Mouse (Mus musculus): ENCODE measurements around the gene Bnip1. TPM values are rescaled to one million over a fixed set of nuclear protein-coding genes. Genes with fewer than 3 reads are reported as not detected.

Gene Bnip1
- polyA plus RNA-seq, 2 experiments, result 45.6 to 49.4 TPM

DNA sequence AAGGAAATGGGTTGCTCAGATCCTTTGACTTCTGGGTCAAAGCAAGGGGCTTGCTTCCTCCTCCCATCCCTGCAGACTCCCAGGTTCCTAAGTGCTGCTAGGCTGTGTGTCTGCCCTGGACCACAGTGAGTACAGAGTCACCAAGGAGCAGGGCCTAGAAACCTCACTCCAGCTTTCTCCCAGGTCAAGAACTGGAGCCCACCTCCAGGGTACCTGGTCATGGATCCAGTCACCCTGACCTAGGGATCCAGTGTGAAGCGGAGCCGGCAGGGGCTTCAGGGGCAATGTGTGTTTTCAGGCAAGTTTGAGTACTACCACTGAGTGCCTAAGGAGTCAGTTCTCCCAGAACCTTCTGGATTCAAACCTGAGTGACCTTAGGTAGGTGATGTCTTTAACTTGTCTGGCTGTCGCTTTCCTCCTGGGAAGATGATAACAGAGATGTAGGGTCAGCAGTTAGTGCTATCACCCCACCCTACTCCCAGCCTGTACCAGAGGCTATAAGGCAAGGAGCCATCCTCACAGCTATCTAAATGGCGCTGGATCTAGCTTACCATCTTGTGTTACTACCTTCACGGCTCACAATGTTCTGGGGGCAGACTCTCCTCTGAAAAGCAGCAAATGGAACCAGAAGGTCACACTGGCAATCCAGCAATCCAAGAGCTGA lies 53.6 kb downstream of the Bnip1 start:
- no peaks in the 10 kb centered on the region for H3K9me3 ChIP-seq (ENCODE audit: control insufficient read depth, low read length)
- peaks cover 6% of the 10 kb centered on the region; the same call in 1 of the 2 replicates for H3K4me1 ChIP-seq (ENCODE audit: control insufficient read depth, insufficient read depth, low read length)
- ATAC-seq (ENCODE audit: low FRiP score, low read depth) (no peak), DNase-seq (ENCODE audit: low spot score) (no peak)
- no peak overlapping the region for H3K4me3 ChIP-seq (replicated peaks; ENCODE audit: low read length)
- H3K4me2 ChIP-seq (replicated peaks; ENCODE audit: low read depth, low read length, severe bottlenecking), result no peak overlapping the region
- TF ChIP-seq POLR2A (IDR thresholded peaks at IDR 0.05; ENCODE audit: borderline replicate concordance, extremely low read depth, insufficient read depth, insufficient read length), result no peak
- H3K27me3 ChIP-seq (ENCODE audit: control insufficient read depth, insufficient read depth, low read length), result peaks cover 57% of the 10 kb centered on the region
- H3K36me3 ChIP-seq (ENCODE audit: control insufficient read depth, insufficient read depth, low read length), result no peaks in the 10 kb centered on the region
- H3K27ac ChIP-seq (replicated peaks; ENCODE audit: low read depth, low read length), result no peak overlapping the region
- 76% methylated on average over 5 of the region's 5 CpGs for WGBS
- no peak overlapping the region for H3K9ac ChIP-seq (ENCODE audit: low read depth, low read length, severe bottlenecking)

- H3K4me1 ChIP-seq (ENCODE audit: control insufficient read depth, insufficient read depth, low read length), result peaks cover 6% of the 10 kb centered on the region; the same call in 1 of the 2 replicates
- no peaks in the 10 kb centered on the region for H3K36me3 ChIP-seq (ENCODE audit: control insufficient read depth, insufficient read depth, low read length)
- no peak overlapping the region for H3K9ac ChIP-seq (ENCODE audit: low read depth, low read length, severe bottlenecking)
- H3K4me2 ChIP-seq (replicated peaks; ENCODE audit: low read depth, low read length, severe bottlenecking), result no peak overlapping the region
- no peak overlapping the region for H3K27ac ChIP-seq (replicated peaks; ENCODE audit: low read depth, low read length)
- no peak for DNase-seq (ENCODE audit: low spot score)
- H3K4me3 ChIP-seq (replicated peaks; ENCODE audit: low read length), result no peak overlapping the region
- 49% methylated on average over 9 of the region's 9 CpGs for WGBS
- TF ChIP-seq POLR2A (IDR thresholded peaks at IDR 0.05; ENCODE audit: borderline replicate concordance, extremely low read depth, insufficient read depth, insufficient read length), result no peak
- no peaks in the 10 kb centered on the region for H3K9me3 ChIP-seq (ENCODE audit: control insufficient read depth, low read length)
- peaks cover 64% of the 10 kb centered on the region for H3K27me3 ChIP-seq (ENCODE audit: control insufficient read depth, insufficient read depth, low read length)
- no peak for ATAC-seq (ENCODE audit: low FRiP score, low read depth)
Observed at GRCm38 (mm10) chr17:26834966-26835755, 54.3 kb downstream of the Bnip1 start.

DNA sequence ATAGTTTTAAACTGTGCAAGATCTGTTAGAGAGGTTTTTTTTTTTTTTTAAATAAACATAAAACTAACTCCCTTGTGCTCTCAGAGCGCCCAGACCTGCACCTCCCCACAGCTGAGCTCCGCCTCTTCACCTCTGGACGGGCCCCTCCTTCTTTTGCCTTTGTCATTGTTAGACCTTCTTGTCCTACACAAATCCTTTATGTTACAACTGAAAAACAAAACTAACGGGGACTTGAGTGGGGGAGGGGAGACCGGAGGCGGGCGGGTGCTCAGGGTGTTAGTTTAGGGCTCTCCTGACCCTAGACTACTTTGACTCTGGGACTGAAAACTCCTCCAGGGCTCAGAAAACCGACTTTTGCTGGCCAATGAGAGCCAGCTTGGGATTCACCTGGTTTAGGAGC lies 55.1 kb downstream of the Bnip1 start:
- Histone ChIP-seq H3K4me2 (replicated peaks; ENCODE audit: low read depth, low read length, severe bottlenecking) (no peak overlapping the region), H3K36me3 (ENCODE audit: control insufficient read depth, insufficient read depth, low read length) (no peaks in the 10 kb centered on the region), H3K4me3 (replicated peaks; ENCODE audit: low read length) (no peak overlapping the region), H3K9me3 (ENCODE audit: control insufficient read depth, low read length) (no peaks in the 10 kb centered on the region), H3K27ac (replicated peaks; ENCODE audit: low read depth, low read length) (no peak overlapping the region), H3K4me1 (ENCODE audit: control insufficient read depth, insufficient read depth, low read length) (peaks cover 6% of the 10 kb centered on the region; the same call in 1 of the 2 replicates), H3K9ac (ENCODE audit: low read depth, low read length, severe bottlenecking) (no peak overlapping the region), H3K27me3 (ENCODE audit: control insufficient read depth, insufficient read depth, low read length) (peaks cover 72% of the 10 kb centered on the region)
- ATAC-seq (ENCODE audit: low FRiP score, low read depth) (no peak), DNase-seq (ENCODE audit: low spot score) (no peak)
- WGBS, result 8% methylated on average over 8 of the region's 8 CpGs
- TF ChIP-seq POLR2A (IDR thresholded peaks at IDR 0.05; ENCODE audit: borderline replicate concordance, extremely low read depth, insufficient read depth, insufficient read length), result no peak

DNA sequence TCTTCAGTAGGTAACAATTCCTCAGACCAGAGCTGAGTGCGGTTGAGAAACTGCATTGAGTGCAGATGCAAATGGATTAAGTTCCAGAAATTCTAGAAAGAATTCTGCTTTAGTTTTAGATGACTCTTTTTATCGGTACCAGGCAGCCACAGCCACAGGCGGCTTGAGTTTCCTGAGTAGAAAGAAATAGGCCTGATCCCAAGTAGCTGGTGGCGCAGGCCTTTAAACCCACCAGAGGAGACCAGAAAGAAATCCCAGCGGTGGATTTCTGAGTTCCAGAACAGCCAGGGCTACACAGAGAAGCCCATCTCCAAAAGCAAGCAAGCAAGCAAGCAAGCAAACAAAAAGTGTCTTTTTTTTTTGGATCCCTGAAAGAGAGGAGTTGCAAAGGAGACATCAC lies 55.5 kb downstream of the Bnip1 start:
- Histone ChIP-seq H3K27me3 (ENCODE audit: control insufficient read depth, insufficient read depth, low read length) (peaks cover 76% of the 10 kb centered on the region), H3K4me1 (ENCODE audit: control insufficient read depth, insufficient read depth, low read length) (peaks cover 6% of the 10 kb centered on the region; the same call in 1 of the 2 replicates), H3K4me2 (replicated peaks; ENCODE audit: low read depth, low read length, severe bottlenecking) (no peak overlapping the region), H3K9ac (ENCODE audit: low read depth, low read length, severe bottlenecking) (no peak overlapping the region), H3K9me3 (ENCODE audit: control insufficient read depth, low read length) (no peaks in the 10 kb centered on the region), H3K27ac (replicated peaks; ENCODE audit: low read depth, low read length) (no peak overlapping the region), H3K4me3 (replicated peaks; ENCODE audit: low read length) (no peak overlapping the region), H3K36me3 (ENCODE audit: control insufficient read depth, insufficient read depth, low read length) (no peaks in the 10 kb centered on the region)
- ATAC-seq (ENCODE audit: low FRiP score, low read depth) (no peak), DNase-seq (ENCODE audit: low spot score) (no peak)
- WGBS, result 13% methylated on average over 5 of the region's 5 CpGs
- no peak for TF ChIP-seq POLR2A (IDR thresholded peaks at IDR 0.05; ENCODE audit: borderline replicate concordance, extremely low read depth, insufficient read depth, insufficient read length)

DNA sequence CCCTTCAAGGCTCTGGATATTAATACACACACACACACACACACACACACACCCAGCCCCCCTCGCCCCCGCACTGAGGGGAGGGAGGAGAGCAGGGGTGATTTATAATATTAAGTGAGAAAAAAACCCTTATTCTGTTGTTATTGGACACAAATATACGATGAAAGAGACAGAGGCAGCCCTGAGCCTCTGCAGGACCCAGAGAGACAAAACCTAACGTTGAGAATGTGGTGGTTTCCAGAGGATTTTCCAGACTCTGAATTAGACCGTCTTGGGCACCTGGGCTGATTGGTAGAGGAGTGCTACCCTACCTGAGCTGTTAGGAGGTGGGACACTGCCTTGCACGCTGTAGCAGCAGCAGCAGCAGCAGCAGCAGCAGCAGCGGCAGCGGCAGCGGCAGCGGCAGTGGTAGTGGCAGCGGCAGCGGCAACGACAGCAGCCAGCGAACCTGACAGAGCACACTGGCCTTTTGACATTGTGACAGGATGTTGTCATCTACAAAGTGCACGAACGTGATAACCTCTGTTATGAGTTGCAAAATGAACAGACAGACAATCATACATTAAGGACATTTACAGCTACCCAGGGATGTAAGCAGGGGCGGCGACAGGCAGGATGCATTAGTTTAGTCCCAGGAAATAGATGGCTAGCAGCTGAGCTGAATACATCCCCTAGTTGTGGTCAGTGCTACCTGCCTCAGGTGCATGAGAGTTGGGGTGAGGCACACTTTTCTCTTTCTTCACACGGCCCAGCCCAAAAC lies 56.1 kb downstream of the Bnip1 start:
- no peaks in the 10 kb centered on the region for H3K9me3 ChIP-seq (ENCODE audit: control insufficient read depth, low read length)
- ATAC-seq (ENCODE audit: low FRiP score, low read depth) (no peak), DNase-seq (ENCODE audit: low spot score) (no peak)
- H3K4me1 ChIP-seq (ENCODE audit: control insufficient read depth, insufficient read depth, low read length), result peaks cover 6% of the 10 kb centered on the region; the same call in 1 of the 2 replicates
- H3K27me3 ChIP-seq (ENCODE audit: control insufficient read depth, insufficient read depth, low read length), result peaks cover 82% of the 10 kb centered on the region
- H3K36me3 ChIP-seq (ENCODE audit: control insufficient read depth, insufficient read depth, low read length), result no peaks in the 10 kb centered on the region
- H3K4me2 ChIP-seq (replicated peaks; ENCODE audit: low read depth, low read length, severe bottlenecking), result no peak overlapping the region
- no peak overlapping the region for H3K9ac ChIP-seq (ENCODE audit: low read depth, low read length, severe bottlenecking)
- H3K27ac ChIP-seq (replicated peaks; ENCODE audit: low read depth, low read length), result no peak overlapping the region
- 3% methylated on average over 19 of the region's 19 CpGs for WGBS
- no peak overlapping the region for H3K4me3 ChIP-seq (replicated peaks; ENCODE audit: low read length)
- no peak for TF ChIP-seq POLR2A (IDR thresholded peaks at IDR 0.05; ENCODE audit: borderline replicate concordance, extremely low read depth, insufficient read depth, insufficient read length)
